Mouse (Mus musculus): ENCODE data around the gene Nt5dc2.
A peak's percentile ranks its signal among the peaks of the same experiment; 100 is the strongest.

The Nt5dc2 gene

GRCm38 (mm10) chr14:31130236-31131220, at the start of gene Nt5dc2:
Gene Nt5dc2, plus strand, starts transcription at chr14:31131053.
- DNase-seq (ENCODE audit: low read depth, low spot score), result peak; percentile 60

GRCm38 (mm10) chr14:31081147-31081546, 49.7 kb upstream of the Nt5dc2 start:
- no peak for DNase-seq (ENCODE audit: low read depth, low spot score)

GRCm38 (mm10) chr14:31087433-31087832, 43.4 kb upstream of the Nt5dc2 start:
- DNase-seq (ENCODE audit: low read depth, low spot score), result no peak

- no peak for DNase-seq (ENCODE audit: low read depth, low spot score)
Measured at GRCm38 (mm10) chr14:31088515-31088914, 42.3 kb upstream of the Nt5dc2 start.

DNA sequence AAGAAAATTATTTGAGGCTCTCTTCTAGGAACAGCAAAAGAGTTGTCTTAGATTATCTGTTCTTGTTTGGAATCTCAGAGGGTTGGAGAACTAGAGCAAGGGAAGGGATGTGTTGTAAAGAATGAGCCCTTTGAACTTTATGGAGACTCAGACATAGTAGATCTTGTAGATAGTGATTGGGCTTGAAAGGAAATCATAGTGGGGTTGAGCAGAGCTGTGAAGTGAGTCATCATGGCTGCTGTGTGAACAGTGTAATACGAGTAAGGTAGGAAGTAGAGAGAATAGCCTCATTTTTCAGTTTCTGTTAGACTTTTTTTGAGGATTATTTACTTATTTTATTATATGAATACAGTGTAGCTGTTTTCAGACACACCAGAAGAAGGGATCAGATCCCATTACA, 40.9 kb upstream of the Nt5dc2 start:
- no peak for DNase-seq (ENCODE audit: low read depth, low spot score)

DNA sequence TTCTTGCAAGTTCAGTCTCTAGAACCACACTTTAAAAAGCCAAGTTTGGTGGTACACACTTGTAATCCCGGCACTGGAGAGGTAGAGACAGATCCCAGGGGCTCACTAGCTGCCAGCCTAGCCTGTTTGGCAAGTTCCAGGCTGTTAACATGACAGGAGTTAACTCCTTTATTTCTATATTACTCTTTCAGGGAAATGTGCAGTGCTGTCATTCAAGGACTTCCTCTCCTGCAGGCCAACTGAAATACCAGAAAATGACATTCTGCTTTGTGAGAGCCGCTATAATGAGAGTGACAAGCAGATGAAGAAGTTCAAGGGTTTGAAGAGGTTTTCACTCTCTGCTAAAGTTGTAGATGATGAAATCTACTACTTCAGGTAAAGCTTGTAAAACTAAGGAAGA, 25.7 kb upstream of the Nt5dc2 start:
- DNase-seq (ENCODE audit: low read depth, low spot score), result no peak

GRCm38 (mm10) chr14:31110613-31111012, 20.2 kb upstream of the Nt5dc2 start:
- no peak for DNase-seq (ENCODE audit: low read depth, low spot score)

DNA sequence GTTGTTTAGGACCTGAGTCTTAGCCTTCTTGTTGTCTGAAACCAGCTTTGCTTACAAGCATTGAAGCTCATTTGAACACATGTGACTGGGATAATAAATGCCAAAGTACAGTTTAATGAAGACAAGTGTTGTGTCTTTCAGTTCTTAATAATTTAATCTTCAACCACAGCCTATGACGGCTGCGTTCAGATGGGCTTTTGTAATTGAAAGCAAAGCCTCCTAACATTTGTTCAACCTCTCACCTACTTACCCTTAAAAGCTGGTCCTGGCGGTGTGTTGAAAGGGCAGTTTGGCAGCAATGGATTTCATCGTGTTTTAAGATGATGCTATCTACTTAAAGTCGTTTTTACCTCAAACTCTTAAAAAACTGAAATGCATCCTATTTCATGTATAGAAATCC, 18.7 kb upstream of the Nt5dc2 start:
- no peak for DNase-seq (ENCODE audit: low read depth, low spot score)

DNA sequence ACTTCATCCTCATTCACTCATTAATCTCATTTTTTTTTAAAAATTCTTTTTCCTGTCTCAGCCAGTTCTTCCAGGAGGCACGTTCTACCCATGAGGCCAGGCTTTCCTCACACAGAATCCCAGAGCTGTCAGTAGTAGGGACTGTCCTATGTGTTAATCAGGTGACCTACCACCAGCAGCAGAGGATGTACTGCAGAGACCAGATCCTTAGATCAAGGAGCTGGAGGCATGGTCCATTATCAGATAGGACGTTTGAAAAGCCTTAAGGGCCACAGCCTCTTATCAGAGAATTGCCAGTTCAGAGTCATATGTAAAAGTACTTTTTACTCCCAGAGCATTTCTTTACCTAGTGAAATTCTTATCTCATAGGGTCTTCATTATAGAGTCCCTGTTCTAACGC, 16.8 kb upstream of the Nt5dc2 start:
- DNase-seq (ENCODE audit: low read depth, low spot score), result no peak

- no peak for DNase-seq (ENCODE audit: low read depth, low spot score)
Measured at GRCm38 (mm10) chr14:31115522-31115921, 15.3 kb upstream of the Nt5dc2 start.

GRCm38 (mm10) chr14:31125106-31126075, 5.5 kb upstream of the Nt5dc2 start:
- DNase-seq (ENCODE audit: low read depth, low spot score), result no peak

DNA sequence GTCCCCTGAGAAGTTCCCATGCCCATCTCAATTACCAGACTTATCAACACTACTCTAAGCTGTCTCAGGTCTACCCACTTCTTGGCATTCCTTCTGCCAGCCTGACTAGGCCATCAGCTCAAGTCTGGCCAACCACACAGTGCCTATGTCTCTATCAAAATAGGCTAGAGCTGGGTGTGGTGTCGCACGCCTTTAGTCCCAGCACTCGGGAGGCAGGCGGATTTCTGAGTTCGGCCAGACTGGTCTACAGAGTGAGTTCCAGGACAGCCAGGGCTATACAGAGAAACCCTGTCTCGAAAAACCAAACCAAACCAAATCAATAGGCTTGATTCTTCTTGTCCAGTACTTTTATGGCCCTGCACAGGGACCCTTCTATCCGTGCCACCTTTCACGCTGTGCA, 4.0 kb upstream of the Nt5dc2 start:
- DNase-seq (ENCODE audit: low read depth, low spot score), result no peak

DNA sequence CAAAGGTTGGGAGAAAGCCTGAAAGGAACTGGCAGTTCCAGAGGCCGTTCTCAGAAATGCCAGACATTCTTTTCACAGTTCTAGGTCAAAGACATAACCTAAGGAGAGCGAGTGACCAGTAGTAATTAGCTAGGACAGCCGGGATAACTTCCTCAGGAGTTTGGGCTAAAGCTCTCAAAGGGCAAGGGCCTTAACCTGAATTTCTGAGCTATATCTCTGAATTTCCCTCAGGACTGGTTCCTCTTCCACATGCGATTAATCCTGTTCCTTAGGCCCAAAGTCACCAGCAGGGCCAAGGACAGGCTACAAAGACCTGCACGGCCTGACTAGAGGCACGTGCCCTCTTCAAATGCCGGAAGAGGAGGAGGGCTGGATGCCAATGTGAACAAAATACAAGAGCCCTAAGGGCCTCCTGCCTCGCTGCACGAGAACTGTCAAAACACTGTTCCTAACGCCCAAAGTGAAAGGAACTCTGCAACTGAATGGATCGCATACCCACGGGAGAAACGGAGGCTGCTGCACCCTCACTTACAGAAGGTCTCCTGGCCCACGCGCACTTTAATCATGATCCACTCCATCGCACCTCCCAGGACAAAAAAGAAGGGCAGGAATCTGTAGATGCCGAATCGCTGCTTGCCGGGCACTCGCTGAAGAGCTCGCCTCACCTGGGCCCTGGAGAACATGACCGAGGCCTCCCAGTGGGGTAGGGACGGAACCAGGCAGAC, 2.6 kb upstream of the Nt5dc2 start:
- DNase-seq (ENCODE audit: low read depth, low spot score), result peak; percentile 30

DNA sequence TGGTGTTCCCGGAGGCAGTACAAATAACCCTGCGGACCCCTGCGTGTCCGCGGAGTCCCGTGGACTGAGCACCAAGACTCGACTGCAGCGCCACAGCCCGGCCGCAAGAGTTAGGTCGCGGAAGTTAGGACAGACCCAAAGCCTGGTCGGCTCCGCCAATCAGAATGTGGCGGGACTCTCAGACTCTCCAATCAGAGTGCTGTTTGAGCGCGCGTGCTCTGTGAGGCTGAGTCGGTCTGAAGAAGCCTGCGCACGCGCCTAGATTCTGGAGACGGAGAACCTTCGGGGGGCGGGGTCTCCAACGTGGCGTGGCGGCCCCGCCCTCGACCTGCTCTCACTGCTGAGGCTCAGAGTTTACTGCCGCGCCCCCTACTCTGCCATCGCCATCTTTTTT, 2.0 kb upstream of the Nt5dc2 start, which contains the start of gene Smim4:
Gene Smim4 (minus strand): TSS at position 131 of the 394 bp plus-strand sequence.
- peak; percentile 98 for DNase-seq (ENCODE audit: low read depth, low spot score)

GRCm38 (mm10) chr14:31129326-31130235, 1.3 kb upstream of the Nt5dc2 start:
- no peak for DNase-seq (ENCODE audit: low read depth, low spot score)

DNA sequence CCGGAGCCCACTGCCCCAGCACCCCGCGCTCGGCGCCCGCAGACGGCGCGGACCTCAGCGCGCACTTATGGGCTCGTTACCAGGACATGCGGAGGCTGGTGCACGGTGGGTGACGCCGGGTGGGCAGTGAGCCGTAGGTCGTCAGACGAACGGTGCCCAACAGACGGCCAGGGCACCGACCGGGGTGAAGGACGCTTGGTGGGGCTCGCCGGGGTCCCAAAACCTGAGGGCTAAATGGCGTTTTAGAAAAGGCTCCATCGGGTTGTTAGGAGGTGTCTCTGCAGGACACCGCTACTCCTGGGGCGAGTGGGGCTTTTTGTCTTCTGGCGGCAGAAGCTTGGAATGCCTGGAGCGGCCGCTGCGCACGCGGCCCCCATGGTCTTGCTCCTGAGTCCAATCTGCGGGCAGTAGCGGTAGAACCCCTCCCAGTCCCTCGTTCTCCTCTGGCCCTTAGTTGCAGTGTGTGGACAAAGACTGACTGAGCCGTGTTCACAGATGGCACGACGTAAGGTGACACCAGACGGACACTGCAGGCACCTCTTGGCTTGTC, 494 bp downstream of the Nt5dc2 start:
- DNase-seq (ENCODE audit: low read depth, low spot score), result no peak

DNA sequence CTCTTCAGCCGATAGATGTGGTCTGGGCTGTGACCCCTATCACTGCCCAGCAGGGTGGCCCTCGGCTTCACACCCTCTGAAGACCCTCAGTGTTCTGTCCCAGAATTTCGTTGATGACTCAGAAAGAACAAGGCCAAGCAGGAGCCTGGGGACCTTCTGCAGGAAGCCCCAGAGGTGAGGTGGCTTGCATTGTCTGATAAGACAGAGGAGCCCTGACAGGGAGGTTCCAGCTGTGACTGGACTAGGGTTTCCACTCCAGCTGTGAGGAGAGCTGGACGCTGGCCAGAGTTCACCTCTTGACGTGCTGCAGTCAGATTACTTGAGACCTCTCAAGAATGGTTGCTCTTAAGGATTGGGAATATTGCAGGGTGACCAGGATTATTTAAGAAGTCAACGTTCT, 1.2 kb downstream of the Nt5dc2 start:
- no peak for DNase-seq (ENCODE audit: low read depth, low spot score)

DNA sequence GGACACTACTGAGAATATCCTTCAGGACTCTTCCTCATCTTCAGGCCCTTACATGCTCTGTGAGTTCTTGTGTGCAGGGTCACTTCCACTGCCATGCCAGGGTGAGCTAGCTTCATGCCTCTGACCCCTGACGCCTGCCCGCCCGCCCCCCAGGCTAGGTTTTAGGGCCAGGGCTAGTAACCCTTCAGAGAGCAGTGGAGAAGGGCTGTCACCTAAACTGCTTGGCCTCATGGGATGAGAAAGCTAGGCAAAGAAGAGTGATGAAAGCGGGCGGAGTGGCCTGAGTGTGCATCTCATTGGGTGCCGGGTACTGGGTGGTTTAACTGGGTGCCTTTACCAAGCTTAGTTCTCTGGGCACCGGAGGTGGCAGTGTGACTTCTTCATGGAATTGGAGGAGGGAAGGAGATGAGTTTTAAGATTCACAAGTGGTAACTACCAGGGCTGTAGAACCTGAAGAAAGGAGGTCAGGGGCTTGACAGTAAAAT, 1.7 kb downstream of the Nt5dc2 start:
- no peak for DNase-seq (ENCODE audit: low read depth, low spot score)

DNA sequence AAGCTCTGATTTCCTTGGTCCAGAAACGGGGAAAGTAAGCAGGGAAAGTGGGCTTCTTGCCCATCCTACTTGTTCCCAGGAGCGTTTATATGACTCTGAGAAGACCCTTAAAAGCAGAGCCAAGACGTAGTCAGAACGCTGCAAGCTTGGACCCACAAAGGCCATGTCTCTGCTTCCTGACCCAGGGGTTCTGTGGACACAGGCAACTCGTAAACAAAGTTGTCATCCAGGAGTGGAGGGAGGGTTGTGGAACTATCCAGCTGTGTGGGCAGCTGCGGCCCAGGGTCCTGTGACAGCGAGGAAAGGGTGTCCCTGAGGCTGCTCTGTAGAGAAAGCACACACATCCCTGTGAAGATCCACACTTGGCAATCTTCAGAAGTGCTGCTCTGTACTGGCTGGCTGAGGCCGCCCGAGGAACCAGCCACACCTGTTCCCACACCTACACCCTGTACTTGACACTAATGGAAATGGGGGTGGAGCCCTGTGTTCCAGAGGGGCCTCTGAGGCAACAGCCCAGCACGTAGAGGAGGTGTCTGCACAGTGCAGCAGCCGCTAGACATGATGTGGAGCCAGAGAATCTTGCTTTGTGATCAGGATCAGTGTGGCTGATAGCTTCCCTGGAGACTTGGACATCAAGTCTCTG, 2.3 kb downstream of the Nt5dc2 start:
- DNase-seq (ENCODE audit: low read depth, low spot score), result no peak
